Mouse (Mus musculus): ENCODE measurements around the gene Hist1h4h. TPM values are rescaled to one million over a fixed set of nuclear protein-coding genes. Genes with fewer than 3 reads are reported as not detected.

Gene Hist1h4h
- polyA plus RNA-seq, 1 experiment from 2014 or later = 9.0 TPM

DNA sequence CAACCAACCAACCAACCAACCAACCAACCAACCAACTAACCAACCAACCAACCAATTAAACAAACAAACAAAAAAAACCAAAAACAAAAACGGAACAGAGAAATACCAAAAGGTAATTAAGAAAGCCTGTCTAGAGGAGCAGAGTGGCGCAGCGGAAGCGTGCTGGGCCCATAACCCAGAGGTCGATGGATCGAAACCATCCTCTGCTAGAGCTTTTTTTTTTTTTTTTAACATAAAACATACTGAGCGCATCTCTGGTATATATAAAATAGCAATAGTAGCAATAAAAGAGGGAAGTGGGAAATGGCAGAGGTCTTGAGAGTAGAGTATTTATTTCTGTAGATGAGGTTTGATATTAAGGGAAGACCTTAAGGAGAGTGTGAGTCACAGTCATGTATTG lies 30.9 kb upstream of the Hist1h4h start:
- Histone ChIP-seq H3K27ac (no peak overlapping the region), H3K4me2 (no peak overlapping the region; the same call in 1 of the 2 replicates), H3K4me3 (replicated peaks) (no peak overlapping the region), H3K9me3 (no peaks in the 10 kb centered on the region), H3K9ac (replicated peaks) (no peak overlapping the region), H3K36me3 (no peaks in the 10 kb centered on the region), H3K27me3 (no peaks in the 10 kb centered on the region), H3K4me1 (replicated peaks) (peaks cover 15% of the 10 kb centered on the region)
- no peak for ATAC-seq (ENCODE audit: insufficient number of reproducible peaks, insufficient read depth, low FRiP score, low TSS enrichment, low read depth)
- WGBS = 9% methylated on average over 7 of the region's 7 CpGs

GRCm38 (mm10) chr13:23500424-23501200 lies 30.2 kb upstream of the Hist1h4h start:
- Histone ChIP-seq H3K27me3 (no peaks in the 10 kb centered on the region), H3K4me2 (peak overlapping the region; percentile 38), H3K36me3 (no peaks in the 10 kb centered on the region), H3K27ac (no peak overlapping the region), H3K9me3 (no peaks in the 10 kb centered on the region), H3K4me3 (replicated peaks) (no peak overlapping the region; the same call in 1 of the 2 replicates), H3K4me1 (replicated peaks) (peaks cover 22% of the 10 kb centered on the region), H3K9ac (replicated peaks) (no peak overlapping the region)
- 0 out of 2 replicates have a peak, but pooled peaks have one; percentile 22 for ATAC-seq (ENCODE audit: insufficient number of reproducible peaks, insufficient read depth, low FRiP score, low TSS enrichment, low read depth)
- WGBS = 2% methylated on average over 17 of the region's 17 CpGs

DNA sequence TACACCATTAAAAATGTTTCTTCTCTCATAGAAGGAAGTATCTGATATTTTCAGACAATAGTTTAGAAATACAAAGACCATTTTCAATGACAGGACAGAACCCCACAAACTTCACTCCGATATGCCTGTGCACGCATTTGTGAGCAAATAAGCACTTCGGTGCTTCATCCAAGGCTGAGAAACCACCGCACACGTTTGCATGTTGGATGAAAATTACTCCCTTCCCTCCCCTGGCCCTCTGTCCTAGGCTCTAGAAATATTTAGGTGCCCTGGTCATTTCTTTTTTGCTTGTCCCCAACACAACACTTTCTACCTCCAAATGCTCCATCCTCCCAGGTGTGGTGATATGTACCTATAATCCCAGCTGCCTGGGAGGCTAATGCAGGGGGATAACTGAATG lies 29.3 kb upstream of the Hist1h4h start:
- Histone ChIP-seq H3K9me3 (no peaks in the 10 kb centered on the region), H3K4me2 (peak overlapping the region; percentile 38), H3K27ac (no peak overlapping the region), H3K36me3 (no peaks in the 10 kb centered on the region), H3K4me3 (replicated peaks) (peak overlapping the region; percentile 6; the same call in 1 of the 2 replicates), H3K4me1 (replicated peaks) (peaks cover 27% of the 10 kb centered on the region), H3K27me3 (no peaks in the 10 kb centered on the region), H3K9ac (replicated peaks) (no peak overlapping the region)
- no peak for ATAC-seq (ENCODE audit: insufficient number of reproducible peaks, insufficient read depth, low FRiP score, low TSS enrichment, low read depth)
- WGBS = 20% methylated on average over 5 of the region's 5 CpGs

GRCm38 (mm10) chr13:23502031-23502567 lies 28.8 kb upstream of the Hist1h4h start:
- H3K4me2 ChIP-seq = peak overlapping the region; percentile 38
- no peak for ATAC-seq (ENCODE audit: insufficient number of reproducible peaks, insufficient read depth, low FRiP score, low TSS enrichment, low read depth)

GRCm38 (mm10) chr13:23502916-23503315 lies 27.9 kb upstream of the Hist1h4h start:
- Histone ChIP-seq H3K4me2 (no peak overlapping the region), H3K9ac (replicated peaks) (no peak overlapping the region), H3K27me3 (no peaks in the 10 kb centered on the region), H3K36me3 (no peaks in the 10 kb centered on the region), H3K4me1 (replicated peaks) (peaks cover 27% of the 10 kb centered on the region), H3K9me3 (no peaks in the 10 kb centered on the region), H3K27ac (no peak overlapping the region), H3K4me3 (replicated peaks) (no peak overlapping the region)
- ATAC-seq (ENCODE audit: insufficient number of reproducible peaks, insufficient read depth, low FRiP score, low TSS enrichment, low read depth) = no peak
- 43% methylated on average over 4 of the region's 4 CpGs for WGBS

More at GRCm38 (mm10) chr13:23502031-23502567, 28.8 kb upstream of the Hist1h4h start:
- H3K27ac ChIP-seq = no peak overlapping the region
- 38% methylated on average over 9 of the region's 9 CpGs for WGBS
- H3K27me3 ChIP-seq = no peaks in the 10 kb centered on the region
- H3K4me3 ChIP-seq (replicated peaks) = no peak overlapping the region
- H3K4me1 ChIP-seq (replicated peaks) = peaks cover 27% of the 10 kb centered on the region
- no peaks in the 10 kb centered on the region for H3K36me3 ChIP-seq
- H3K9me3 ChIP-seq = no peaks in the 10 kb centered on the region
- H3K9ac ChIP-seq (replicated peaks) = no peak overlapping the region

GRCm38 (mm10) chr13:23503797-23504196 lies 27.1 kb upstream of the Hist1h4h start:
- Histone ChIP-seq H3K9me3 (no peaks in the 10 kb centered on the region), H3K4me1 (replicated peaks) (peaks cover 27% of the 10 kb centered on the region), H3K4me2 (peak overlapping the region; percentile 18), H3K9ac (replicated peaks) (no peak overlapping the region), H3K4me3 (replicated peaks) (no peak overlapping the region), H3K27me3 (no peaks in the 10 kb centered on the region), H3K27ac (no peak overlapping the region), H3K36me3 (no peaks in the 10 kb centered on the region)
- WGBS = 2% methylated on average over 9 of the region's 9 CpGs
- no peak for ATAC-seq (ENCODE audit: insufficient number of reproducible peaks, insufficient read depth, low FRiP score, low TSS enrichment, low read depth)

- Histone ChIP-seq H3K4me2 (peak overlapping the region; percentile 56), H3K4me1 (replicated peaks) (peaks cover 22% of the 10 kb centered on the region), H3K27me3 (no peaks in the 10 kb centered on the region), H3K27ac (peak overlapping the region; percentile 69), H3K9ac (replicated peaks) (peak overlapping the region; percentile 34; the same call in 1 of the 2 replicates), H3K36me3 (no peaks in the 10 kb centered on the region), H3K9me3 (no peaks in the 10 kb centered on the region), H3K4me3 (replicated peaks) (peak overlapping the region; percentile 36)
- ATAC-seq (ENCODE audit: insufficient number of reproducible peaks, insufficient read depth, low FRiP score, low TSS enrichment, low read depth) = no peak
- whole genome bisulfite sequencing = 4% methylated on average over 14 of the region's 14 CpGs
Observed at GRCm38 (mm10) chr13:23505662-23506345, 25.0 kb upstream of the Hist1h4h start.

DNA sequence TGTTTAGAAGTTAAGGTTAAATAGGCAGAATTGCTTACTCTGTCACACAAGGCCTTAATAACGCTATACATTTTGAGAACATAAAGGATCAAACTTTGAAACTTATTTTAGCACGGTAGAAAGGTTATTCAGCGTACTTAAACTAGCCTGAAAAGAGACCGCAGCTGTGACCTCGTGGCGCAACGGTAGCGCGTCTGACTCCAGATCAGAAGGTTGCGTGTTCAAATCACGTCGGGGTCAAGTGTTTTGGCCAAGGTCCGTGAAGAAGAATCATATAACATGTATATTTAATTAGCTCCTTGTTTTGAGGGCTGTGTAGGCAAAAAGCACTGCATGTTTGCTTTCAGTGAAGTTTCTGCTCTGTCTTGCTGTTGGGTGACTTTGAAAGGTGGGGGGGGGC lies 24.5 kb upstream of the Hist1h4h start:
- Histone ChIP-seq H3K27ac (no peak overlapping the region), H3K4me3 (replicated peaks) (peak overlapping the region; percentile 36), H3K9ac (replicated peaks) (no peak overlapping the region), H3K36me3 (no peaks in the 10 kb centered on the region), H3K4me2 (peak overlapping the region; percentile 56), H3K9me3 (no peaks in the 10 kb centered on the region), H3K27me3 (no peaks in the 10 kb centered on the region), H3K4me1 (replicated peaks) (peaks cover 22% of the 10 kb centered on the region)
- ATAC-seq (ENCODE audit: insufficient number of reproducible peaks, insufficient read depth, low FRiP score, low TSS enrichment, low read depth) = no peak
- 2% methylated on average over 13 of the region's 13 CpGs for WGBS

DNA sequence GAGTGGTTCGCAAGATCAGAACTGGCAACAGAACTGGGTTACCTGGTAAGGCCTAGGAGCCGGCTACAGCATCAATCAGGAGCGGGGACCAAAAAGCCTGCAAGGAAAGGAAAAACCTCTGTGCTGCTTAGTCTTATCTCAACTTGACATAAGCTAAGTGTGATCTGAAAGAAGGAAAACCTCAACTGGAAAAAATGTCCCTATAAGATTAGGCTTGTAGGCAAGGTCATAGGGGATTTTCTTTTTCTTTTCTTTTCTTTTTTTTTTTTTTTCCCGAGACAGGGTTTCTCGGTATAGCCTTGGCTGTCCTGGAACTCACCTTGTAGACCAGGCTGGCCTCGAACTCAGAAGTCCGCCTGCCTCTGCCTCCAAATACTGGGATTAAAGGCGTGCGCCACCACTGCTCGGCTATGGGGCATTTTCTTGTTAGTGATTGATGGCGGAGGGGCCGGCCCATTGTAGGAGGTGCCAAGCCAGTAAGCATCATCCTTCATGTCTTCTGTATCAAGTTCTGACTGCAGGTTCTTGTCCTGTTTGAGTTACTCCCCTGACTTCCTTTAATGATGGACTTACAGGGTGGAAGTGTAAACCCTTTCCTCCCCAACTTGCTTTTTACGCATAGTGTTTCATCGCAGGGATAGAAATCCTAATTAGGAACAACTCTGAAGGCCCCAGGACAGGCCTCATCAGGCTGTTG lies 23.9 kb upstream of the Hist1h4h start:
- Histone ChIP-seq H3K9ac (replicated peaks) (no peak overlapping the region), H3K4me3 (replicated peaks) (0 out of 2 replicates have a peak overlapping the region, but pooled peaks have one; percentile 36), H3K27me3 (no peaks in the 10 kb centered on the region), H3K4me2 (peak overlapping the region; percentile 56; the same call in 1 of the 2 replicates), H3K4me1 (replicated peaks) (peaks cover 22% of the 10 kb centered on the region), H3K9me3 (no peaks in the 10 kb centered on the region), H3K36me3 (no peaks in the 10 kb centered on the region), H3K27ac (no peak overlapping the region)
- WGBS = 22% methylated on average over 14 of the region's 14 CpGs
- ATAC-seq (ENCODE audit: insufficient number of reproducible peaks, insufficient read depth, low FRiP score, low TSS enrichment, low read depth) = no peak

GRCm38 (mm10) chr13:23510127-23510526 lies 20.7 kb upstream of the Hist1h4h start:
- H3K4me1 ChIP-seq (replicated peaks) = peaks cover 19% of the 10 kb centered on the region
- H3K27ac ChIP-seq = no peak overlapping the region
- no peaks in the 10 kb centered on the region for H3K9me3 ChIP-seq
- no peak overlapping the region for H3K4me3 ChIP-seq (replicated peaks)
- H3K27me3 ChIP-seq = no peaks in the 10 kb centered on the region
- H3K4me2 ChIP-seq = no peak overlapping the region
- 33% methylated on average over 1 of the region's 1 CpGs for WGBS
- no peak overlapping the region for H3K9ac ChIP-seq (replicated peaks)
- no peak for ATAC-seq (ENCODE audit: insufficient number of reproducible peaks, insufficient read depth, low FRiP score, low TSS enrichment, low read depth)
- H3K36me3 ChIP-seq = no peaks in the 10 kb centered on the region

DNA sequence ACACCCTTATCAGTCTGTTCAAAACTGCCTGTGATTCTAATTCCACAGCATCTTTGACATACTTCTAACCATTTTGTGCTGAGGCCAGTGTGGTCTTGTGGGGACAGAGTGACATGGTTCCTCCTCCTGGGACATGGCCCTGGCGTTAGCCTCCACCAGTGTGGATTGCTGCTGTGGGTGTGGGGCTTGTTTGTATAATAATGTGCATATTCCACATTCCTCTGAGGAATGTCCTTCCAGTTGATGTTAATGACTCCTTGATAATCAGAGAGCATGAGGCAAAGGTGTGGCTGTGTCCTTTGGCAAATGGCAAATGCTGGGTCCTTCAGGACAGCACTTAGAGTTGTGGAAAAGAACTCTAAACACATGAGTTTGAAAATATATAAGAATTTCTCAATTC lies 17.3 kb upstream of the Hist1h4h start:
- no peaks in the 10 kb centered on the region for H3K9me3 ChIP-seq
- H3K4me3 ChIP-seq (replicated peaks) = no peak overlapping the region
- no peaks in the 10 kb centered on the region for H3K36me3 ChIP-seq
- no peak overlapping the region for H3K4me2 ChIP-seq
- H3K27me3 ChIP-seq = no peaks in the 10 kb centered on the region
- WGBS = 96% methylated on average over 1 of the region's 1 CpGs
- no peak overlapping the region for H3K27ac ChIP-seq
- no peak for ATAC-seq (ENCODE audit: insufficient number of reproducible peaks, insufficient read depth, low FRiP score, low TSS enrichment, low read depth)
- no peak overlapping the region for H3K9ac ChIP-seq (replicated peaks)
- H3K4me1 ChIP-seq (replicated peaks) = 0 out of 2 replicates have a peak, but pooled peaks cover 4% of the 10 kb centered on the region
